Mouse (Mus musculus) yolk sac, embryonic 10.5 days (tissue): ENCODE data around the gene Nutf2-ps1.
"Not testable (repeated sequence)": the region's sequence is repeated elsewhere in the genome, so short reads cannot be mapped to it uniquely, and the experiment has no call there.

Experiments used
- DNase-seq: peaks from one replicate; pipeline ENCODE4 v3.0.0-alpha.2; 2017; ENCODE audit warnings: low spot score

Gene Nutf2-ps1

GRCm38 (mm10) chr19:53588968-53589367, at the start of gene Nutf2-ps1:
TSS of gene Nutf2-ps1 (minus strand) at chr19:53589068.
- not testable (repeated sequence) for DNase-seq

DNA sequence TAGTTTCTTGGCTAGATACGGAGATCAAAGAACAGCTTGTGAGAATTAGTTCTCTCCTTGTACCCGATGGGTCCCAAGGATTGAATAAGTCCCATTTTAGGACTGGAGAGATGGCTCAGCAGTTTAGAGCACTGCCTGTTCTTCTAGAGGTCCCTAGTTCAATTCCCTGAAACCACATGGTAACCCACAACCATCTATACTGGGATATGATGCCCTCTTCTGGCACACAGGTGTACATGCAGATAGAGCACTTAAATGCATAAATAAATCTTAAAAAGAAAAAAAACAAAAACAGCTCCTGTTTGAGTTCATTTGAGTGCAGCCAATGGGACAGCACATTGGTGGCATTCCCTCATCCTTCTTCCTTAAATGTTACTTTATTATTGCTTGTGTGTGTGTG, 49.2 kb upstream of the Nutf2-ps1 start:
- no peak for DNase-seq

DNA sequence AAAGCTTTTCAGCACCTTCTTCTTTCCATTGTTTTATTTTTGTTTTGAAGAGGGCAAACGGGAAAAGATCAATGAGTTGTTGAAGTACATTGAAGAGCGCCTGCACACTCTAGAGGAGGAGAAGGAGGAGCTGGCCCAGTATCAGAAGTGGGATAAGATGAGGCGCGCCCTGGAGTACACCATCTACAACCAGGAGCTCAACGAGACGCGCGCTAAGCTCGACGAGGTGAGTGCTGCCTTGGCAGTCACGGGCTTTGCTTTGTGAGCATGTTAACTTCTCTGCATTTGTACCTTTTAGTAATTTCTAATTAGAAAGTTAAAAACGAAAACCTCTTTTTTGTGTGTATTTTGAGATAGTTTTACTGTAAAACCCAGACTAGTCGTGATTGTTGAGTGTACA, 32.8 kb upstream of the Nutf2-ps1 start:
- DNase-seq, result no peak

DNA sequence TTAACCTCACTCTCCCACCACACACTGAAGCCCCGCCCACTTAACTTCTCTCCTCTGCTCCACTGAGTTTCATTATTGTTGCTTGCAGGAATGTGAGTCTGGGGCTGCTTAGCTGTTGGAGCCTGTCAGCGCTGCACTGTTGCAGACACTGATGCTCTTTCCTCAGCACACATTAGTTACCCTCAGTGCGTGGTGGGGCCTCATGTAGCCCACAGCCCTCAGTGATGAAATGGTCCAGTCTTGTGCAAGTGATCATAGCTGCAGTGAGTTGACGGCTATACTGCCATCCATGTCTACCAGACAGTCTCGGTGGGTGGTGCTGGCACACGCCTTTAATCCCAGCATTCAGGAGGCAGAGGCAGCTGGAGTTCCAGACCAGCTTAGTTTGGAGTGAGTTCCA, 20.1 kb upstream of the Nutf2-ps1 start:
- no peak for DNase-seq

GRCm38 (mm10) chr19:53601363-53601655, 12.4 kb upstream of the Nutf2-ps1 start:
- no peak for DNase-seq

DNA sequence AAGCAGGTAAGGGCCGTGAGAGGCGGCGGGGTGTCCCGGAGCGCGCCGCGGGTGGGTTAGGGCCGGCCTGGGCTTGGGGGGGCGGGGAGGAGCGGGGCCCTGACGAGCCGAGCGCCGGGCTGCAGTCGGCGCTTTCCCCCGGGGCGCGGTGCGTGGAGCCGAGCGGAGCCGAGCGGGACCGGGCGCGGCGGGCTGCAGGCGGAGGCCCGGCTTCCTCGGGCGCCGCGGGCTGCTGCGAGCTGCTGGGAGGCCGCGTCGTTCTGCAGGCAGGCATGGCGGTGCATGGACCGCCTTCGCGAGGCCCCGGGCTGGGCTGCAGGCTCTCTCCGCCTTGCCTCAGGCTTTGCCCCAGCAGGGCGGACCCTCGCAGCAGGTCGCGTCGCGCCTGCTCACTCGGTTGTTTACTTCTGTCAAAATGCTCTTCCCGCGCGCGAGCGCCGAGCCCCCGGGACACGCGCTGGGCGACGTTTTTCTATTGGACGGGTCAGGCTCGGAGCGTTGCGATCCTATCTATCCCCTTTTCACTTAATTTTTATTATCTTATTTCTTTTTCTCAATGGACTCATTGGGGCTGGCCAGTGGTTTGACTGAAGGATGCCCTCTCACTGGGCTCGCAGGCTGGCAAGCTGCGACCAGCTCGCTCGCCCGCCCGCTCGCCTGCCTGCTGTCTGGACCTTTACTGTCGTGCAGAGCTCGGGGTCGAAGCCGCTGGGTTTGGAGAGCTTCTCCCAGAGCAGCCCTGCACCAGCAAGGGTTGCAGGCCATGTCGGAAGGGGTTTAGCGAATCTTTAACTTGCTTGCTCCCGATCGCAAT, 11.9 kb upstream of the Nutf2-ps1 start:
- peak; percentile 64 for DNase-seq

DNA sequence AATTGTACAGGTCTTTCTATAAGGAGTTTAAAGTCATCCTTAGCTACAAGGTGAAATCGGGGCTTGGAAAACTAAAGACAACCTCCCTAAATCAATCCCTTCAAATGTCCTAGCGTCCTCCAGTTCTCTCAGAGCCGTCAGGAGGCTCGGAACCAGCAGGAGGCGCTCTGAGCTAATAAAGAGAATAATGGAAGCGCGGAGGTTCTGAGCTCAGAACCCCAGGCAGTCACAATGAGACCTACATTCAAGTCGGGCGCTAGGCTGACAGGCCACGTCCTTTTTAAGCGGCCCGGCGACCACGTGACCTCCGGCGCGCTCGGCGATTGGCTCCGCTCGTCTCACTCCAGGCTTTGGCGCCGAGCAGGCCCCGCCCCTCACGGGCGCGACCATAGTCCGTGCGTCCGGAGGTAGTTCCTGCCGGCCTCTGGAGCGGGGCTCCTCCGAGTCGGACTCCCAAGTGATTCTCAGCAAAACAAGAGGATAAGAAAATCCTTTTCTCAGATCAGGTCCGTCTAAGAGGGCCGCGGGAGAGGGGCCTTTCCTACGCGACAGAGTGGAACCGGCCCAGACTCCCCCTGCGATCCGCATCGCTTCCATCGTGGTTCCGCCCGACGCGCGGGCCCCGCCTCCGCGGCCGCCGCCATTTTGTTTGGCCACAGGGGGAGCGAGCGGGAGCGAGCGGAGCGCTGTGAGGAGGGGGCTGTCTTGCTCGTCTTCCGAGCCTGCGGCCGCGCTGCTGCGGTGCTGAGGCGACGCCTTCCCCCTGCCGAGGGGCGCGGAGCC, 11.1 kb upstream of the Nutf2-ps1 start, which contains the start of gene Smc3:
Gene Smc3 (plus strand): TSS at position 642 of the 783 bp plus-strand sequence.
- peak; percentile 98 for DNase-seq

DNA sequence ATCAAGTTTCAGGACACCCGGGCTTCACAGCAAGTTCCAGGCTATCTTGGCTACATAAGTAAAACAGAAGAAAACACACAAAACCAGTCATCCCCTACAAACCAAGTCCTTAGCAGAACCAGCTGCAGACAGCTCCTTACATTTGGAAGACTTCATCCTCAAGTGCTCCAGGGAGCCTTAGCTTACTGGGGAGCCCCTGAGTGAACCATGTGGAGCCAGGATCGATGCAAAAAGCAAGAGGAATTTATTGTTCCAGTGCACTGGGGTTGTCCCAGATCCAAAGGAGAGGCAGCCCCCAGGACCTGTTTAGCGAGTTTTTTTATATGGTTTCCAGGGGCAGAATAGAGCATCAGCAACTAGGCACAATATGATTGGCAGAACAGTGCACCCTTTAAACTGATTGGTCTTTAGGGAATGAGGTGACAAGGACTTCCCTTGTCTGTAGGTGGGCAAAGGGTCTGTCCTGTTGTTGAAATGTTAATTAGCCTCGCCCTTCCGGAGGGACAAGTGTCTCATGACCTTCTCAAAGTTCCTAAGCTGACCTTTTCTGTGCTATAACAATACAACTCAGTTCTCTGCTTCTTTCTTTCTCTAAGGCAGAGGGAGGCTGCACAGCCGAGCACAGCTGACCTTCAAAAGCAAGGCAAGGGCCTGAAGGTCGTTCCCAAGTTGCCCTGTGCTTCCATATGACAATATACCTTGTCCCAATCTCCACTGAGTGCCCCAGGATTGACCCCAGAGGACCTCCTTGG, 8.0 kb upstream of the Nutf2-ps1 start:
- DNase-seq, result no peak

- not testable (repeated sequence) for DNase-seq
Observed at GRCm38 (mm10) chr19:53587686-53588085, 1.2 kb downstream of the Nutf2-ps1 start.

- not testable (repeated sequence) for DNase-seq
Observed at GRCm38 (mm10) chr19:53580271-53580670, 8.6 kb downstream of the Nutf2-ps1 start.

DNA sequence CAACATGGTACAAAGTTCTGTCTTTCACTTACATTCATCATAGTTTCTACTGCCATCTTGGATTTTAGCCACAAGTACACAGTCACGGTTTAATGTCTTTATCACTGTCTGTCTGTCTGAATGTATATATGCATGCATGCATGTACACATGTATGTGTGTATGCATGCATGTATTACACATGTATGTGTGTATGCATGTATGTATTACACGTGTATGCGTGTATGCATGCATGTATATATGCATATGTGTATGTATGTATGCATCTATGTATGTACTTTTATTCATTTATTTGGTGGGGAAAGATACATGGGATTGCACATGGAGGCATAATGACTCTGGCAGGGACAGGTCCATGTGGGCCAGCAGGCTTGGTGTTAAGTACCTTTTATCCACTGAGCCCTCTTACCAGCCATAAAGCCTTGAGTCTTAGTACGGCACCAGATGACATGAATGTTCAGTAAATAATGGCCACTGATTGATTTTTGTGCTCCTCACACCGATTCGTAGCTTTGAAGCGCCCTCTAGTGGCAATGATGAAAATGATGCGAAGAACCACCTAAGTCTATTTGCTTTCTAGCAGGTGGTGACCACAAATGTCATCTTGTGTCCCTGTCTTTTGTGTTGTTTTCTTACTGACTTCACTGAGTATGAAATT, 10.1 kb downstream of the Nutf2-ps1 start:
- peak; percentile 53 for DNase-seq

GRCm38 (mm10) chr19:53577025-53577800, 11.7 kb downstream of the Nutf2-ps1 start:
- no peak for DNase-seq

- no peak for DNase-seq
Observed at GRCm38 (mm10) chr19:53576061-53576460, 12.8 kb downstream of the Nutf2-ps1 start.

GRCm38 (mm10) chr19:53575296-53576010, 13.4 kb downstream of the Nutf2-ps1 start:
- no peak for DNase-seq

DNA sequence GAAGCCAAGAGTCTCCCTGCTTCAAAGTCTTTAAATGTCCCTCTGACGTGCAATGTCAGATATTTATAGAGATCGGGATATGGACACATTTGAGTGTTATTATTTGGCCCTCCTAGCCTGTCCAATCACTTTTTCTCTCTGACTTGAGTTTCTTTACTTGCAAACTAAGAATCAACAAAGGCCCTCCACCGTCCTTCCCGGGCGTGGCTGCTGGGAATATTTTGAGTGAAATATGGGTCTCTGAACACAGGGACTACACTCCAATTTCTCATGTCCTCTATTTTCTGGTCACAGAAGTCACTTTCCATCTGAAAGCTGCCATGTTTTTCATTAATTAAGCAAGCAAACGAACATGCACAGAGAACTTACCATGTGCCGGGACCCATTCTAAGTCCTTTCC, 14.3 kb downstream of the Nutf2-ps1 start:
- no peak for DNase-seq

- DNase-seq, result no peak
Observed at GRCm38 (mm10) chr19:53574131-53574530, 14.7 kb downstream of the Nutf2-ps1 start.

DNA sequence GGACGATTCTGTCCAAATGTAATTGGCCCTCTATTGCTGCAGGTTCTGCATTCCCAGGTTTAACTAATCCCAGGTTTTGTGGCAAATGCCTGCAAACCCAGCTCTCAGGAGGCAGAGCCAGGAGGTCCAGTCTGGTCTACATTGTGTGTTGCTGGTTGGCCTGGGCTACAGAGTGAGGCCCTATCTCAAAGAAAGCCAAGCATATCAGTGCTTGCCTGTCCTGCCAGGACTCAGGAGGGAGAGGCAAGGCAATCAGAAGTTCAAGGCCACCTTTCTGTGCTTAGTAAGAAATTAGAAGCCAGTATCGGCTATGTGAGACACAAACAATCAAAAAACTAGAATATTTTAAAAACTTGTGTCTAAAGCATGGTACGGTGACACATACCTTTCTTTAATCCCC, 15.7 kb downstream of the Nutf2-ps1 start:
- no peak for DNase-seq

GRCm38 (mm10) chr19:53572607-53573006, 16.3 kb downstream of the Nutf2-ps1 start:
- no peak for DNase-seq

GRCm38 (mm10) chr19:53571501-53572428, 17.1 kb downstream of the Nutf2-ps1 start:
- no peak for DNase-seq
